Mouse (Mus musculus) neural tube, embryonic 15.5 days (tissue): ENCODE data around the gene Gm17455. TPM values are rescaled to one million over a fixed set of nuclear protein-coding genes. Genes with fewer than 3 reads are reported as not detected.

Experiments used
- ATAC-seq: fragments of 200-750 bp; cut with Nextera tagmentation; 2 replicates; pipeline ENCODE4 v1.8.0; 2017; ENCODE audit warnings: mild to moderate bottlenecking, moderate TSS enrichment, moderate library complexity; ENCODE audit not compliant: low FRiP score
- H3K27ac ChIP-seq: fragments of 300-500 bp; sonication (generic); replicated peaks from 2 replicates; pipeline ENCODE4 v1.5.1; 2015; ENCODE audit warnings: mild to moderate bottlenecking, inconsistent platforms
- H3K27me3 ChIP-seq: fragments of 300-500 bp; sonication (generic); replicated peaks from 2 replicates; pipeline ENCODE4 v1.6.1; 2015; ENCODE audit warnings: inconsistent platforms
- H3K36me3 ChIP-seq: fragments of 300-500 bp; sonication (generic); 2 replicates; pipeline ENCODE4 v1.6.1; 2015; ENCODE audit warnings: inconsistent platforms
- H3K4me1 ChIP-seq: fragments of 300-500 bp; sonication (generic); 2 replicates; pipeline ENCODE4 v1.6.1; 2015; ENCODE audit warnings: inconsistent platforms
- H3K4me2 ChIP-seq: fragments of 300-500 bp; sonication (generic); 2 replicates; pipeline ENCODE4 v1.6.1; 2015; ENCODE audit warnings: inconsistent platforms, mild to moderate bottlenecking, moderate library complexity
- H3K4me3 ChIP-seq: fragments of 300-500 bp; sonication (generic); replicated peaks from 2 replicates; pipeline ENCODE4 v1.5.1; 2015; ENCODE audit warnings: mild to moderate bottlenecking, inconsistent platforms
- H3K9ac ChIP-seq: fragments of 300-500 bp; sonication (generic); replicated peaks from 2 replicates; pipeline ENCODE4 v1.6.1; 2015; ENCODE audit warnings: mild to moderate bottlenecking, inconsistent platforms
- H3K9me3 ChIP-seq: fragments of 300-500 bp; sonication (generic); replicated peaks from 2 replicates; pipeline ENCODE4 v1.6.1; 2016; ENCODE audit warnings: inconsistent platforms
- WGBS: fragments of 180-500 bp; shearing (Covaris S2); methylation state at CpG from one replicate; pipeline ENCODE4 v1.1.7; 2015; ENCODE audit warnings: mixed read lengths; 5-methylcytosine and 5-hydroxymethylcytosine counted together
- polyA plus RNA-seq: library from polyadenylated mRNA; unstranded; fragments of >200 nt; fragmentation: Nextera tagmentation; extraction: Ambion mirVana; gene quantifications from 2 replicates; pipeline ENCODE4 v1.2.1, GENCODE M21; 2015

Gene Gm17455
- polyA plus RNA-seq, 1 experiment from 2014 or later = 11.3 TPM

GRCm38 (mm10) chr10:60430591-60430990 is 31.1 kb downstream of the Gm17455 start:
- Histone ChIP-seq H3K4me2 (peak overlapping the region; percentile 34; the same call in 1 of the 2 replicates), H3K4me1 (peaks cover 20% of the 10 kb centered on the region), H3K9me3 (no peaks in the 10 kb centered on the region), H3K27ac (peak overlapping the region; percentile 79), H3K4me3 (no peak overlapping the region), H3K9ac (no peak overlapping the region), H3K27me3 (0 out of 2 replicates have a peak, but pooled peaks cover 3% of the 10 kb centered on the region), H3K36me3 (no peaks in the 10 kb centered on the region)
- peak; percentile 29; the same call in 1 of the 2 replicates for ATAC-seq
- WGBS = 15% methylated on average over 6 of the region's 6 CpGs

DNA sequence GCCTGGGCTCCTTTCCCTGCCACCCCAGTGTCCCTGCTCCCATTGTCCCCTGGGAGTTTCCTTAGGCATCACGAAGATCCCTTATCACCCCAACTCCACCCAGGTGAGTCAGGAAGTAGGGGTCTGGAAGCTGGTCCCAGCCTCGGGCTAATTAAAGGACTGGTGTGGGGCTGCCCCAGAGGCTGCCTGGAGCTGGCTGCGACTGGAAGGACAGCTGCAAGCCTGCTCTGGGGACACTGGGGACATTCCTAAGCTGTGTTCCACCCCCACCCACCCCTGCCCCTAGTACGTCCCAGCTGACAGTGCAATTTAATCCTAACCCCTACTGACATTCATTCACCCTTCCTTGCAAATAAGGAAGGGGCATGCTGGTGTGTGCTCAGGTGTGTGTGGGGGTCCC is 33.2 kb downstream of the Gm17455 start:
- Histone ChIP-seq H3K27me3 (0 out of 2 replicates have a peak, but pooled peaks cover 3% of the 10 kb centered on the region), H3K36me3 (no peaks in the 10 kb centered on the region), H3K27ac (no peak overlapping the region), H3K4me3 (no peak overlapping the region), H3K9me3 (no peaks in the 10 kb centered on the region), H3K4me2 (no peak overlapping the region), H3K4me1 (peaks cover 20% of the 10 kb centered on the region), H3K9ac (no peak overlapping the region)
- WGBS = 28% methylated on average over 4 of the region's 4 CpGs
- no peak for ATAC-seq

DNA sequence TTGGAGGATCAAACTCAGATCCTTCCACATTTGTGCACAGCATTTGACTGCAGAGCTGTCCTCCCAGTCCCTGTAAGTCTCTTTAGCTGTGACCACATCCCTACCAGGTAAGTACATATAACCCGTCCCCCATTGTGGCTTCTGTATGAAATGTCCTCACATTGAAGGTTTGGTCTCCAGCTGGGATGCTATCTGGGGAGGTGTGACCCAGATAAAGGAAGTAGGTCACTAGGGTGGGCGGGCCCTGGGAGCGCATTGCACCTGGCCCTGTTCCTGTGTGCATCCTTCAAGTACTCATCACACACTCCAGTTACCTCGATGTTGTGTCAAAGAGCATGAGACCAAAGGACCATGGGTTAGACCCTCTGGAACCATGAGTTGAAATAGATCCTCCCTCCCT is 42.8 kb downstream of the Gm17455 start:
- H3K9me3 ChIP-seq = no peaks in the 10 kb centered on the region
- H3K36me3 ChIP-seq = no peaks in the 10 kb centered on the region
- no peaks in the 10 kb centered on the region for H3K27me3 ChIP-seq
- no peak overlapping the region for H3K27ac ChIP-seq
- H3K4me2 ChIP-seq = no peak overlapping the region
- H3K9ac ChIP-seq = no peak overlapping the region
- H3K4me3 ChIP-seq = no peak overlapping the region
- WGBS = 87% methylated on average over 4 of the region's 4 CpGs
- no peak for ATAC-seq
- H3K4me1 ChIP-seq = no peaks in the 10 kb centered on the region; the same call in 1 of the 2 replicates

- WGBS = 8% methylated on average over 2 of the region's 2 CpGs
- Histone ChIP-seq H3K27ac (no peak overlapping the region), H3K4me1 (peaks cover 3% of the 10 kb centered on the region; the same call in 1 of the 2 replicates), H3K27me3 (no peaks in the 10 kb centered on the region), H3K9ac (no peak overlapping the region), H3K4me3 (no peak overlapping the region), H3K4me2 (no peak overlapping the region), H3K9me3 (no peaks in the 10 kb centered on the region), H3K36me3 (no peaks in the 10 kb centered on the region)
- ATAC-seq = no peak
Observed at GRCm38 (mm10) chr10:60443078-60443477, 43.6 kb downstream of the Gm17455 start.

DNA sequence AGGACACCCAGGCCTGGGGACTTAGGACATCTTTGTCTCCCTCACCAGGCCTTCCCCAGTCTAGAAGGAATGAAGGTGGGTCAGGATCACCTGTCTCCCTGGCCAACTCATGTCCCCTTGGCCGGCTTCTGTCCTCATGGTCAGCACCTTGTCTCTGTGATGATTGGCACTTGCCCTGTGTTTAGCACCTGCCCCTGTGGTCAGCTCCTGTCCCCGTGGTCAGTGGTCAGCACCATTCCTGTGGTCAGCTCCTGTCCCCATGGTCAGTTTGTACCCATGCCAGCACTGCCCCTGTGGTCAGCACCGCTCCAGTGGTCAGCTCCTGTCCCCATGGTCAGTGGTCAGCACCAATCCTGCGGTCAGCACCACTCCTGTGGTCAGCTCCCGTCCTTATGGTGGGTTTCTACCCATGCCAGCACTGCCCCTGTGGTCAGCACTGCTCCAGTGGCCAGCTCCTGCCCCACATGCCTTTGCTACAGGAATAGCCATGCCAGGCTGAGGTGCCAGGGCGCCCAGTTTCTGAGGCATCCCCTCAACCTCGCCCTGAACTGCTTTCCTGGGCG is 45.6 kb downstream of the Gm17455 start:
- no peaks in the 10 kb centered on the region for H3K9me3 ChIP-seq
- H3K36me3 ChIP-seq = no peaks in the 10 kb centered on the region
- 68% methylated on average over 8 of the region's 8 CpGs for WGBS
- no peak for ATAC-seq
- H3K9ac ChIP-seq = no peak overlapping the region
- peaks cover 3% of the 10 kb centered on the region; the same call in 1 of the 2 replicates for H3K4me1 ChIP-seq
- no peak overlapping the region for H3K27ac ChIP-seq
- no peak overlapping the region for H3K4me2 ChIP-seq
- H3K27me3 ChIP-seq = no peaks in the 10 kb centered on the region
- no peak overlapping the region for H3K4me3 ChIP-seq

DNA sequence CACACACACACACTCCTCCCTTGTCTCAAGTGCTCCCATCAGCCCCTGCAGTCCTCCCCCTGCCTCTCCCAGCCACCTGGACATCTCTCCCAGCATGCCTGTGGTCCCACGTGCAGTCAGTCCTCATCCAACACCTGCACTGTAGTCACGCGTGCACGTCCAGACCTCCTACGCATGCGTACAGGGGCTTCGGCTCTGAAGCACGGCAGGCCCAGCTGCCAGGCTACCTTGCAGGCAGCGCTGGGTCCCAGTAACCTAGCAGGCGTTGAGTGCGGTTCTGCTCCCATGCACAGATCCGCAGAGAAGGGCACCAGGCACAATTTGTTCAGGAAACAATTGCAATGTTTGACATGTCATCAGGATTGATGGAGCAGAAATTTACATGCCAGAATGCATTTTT is 47.7 kb downstream of the Gm17455 start:
- peaks cover 3% of the 10 kb centered on the region; the same call in 1 of the 2 replicates for H3K4me1 ChIP-seq
- H3K27me3 ChIP-seq = no peaks in the 10 kb centered on the region
- H3K4me3 ChIP-seq = no peak overlapping the region
- no peaks in the 10 kb centered on the region for H3K9me3 ChIP-seq
- H3K4me2 ChIP-seq = no peak overlapping the region
- WGBS = 65% methylated on average over 12 of the region's 12 CpGs
- H3K9ac ChIP-seq = no peak overlapping the region
- H3K27ac ChIP-seq = 0 out of 2 replicates have a peak overlapping the region, but pooled peaks have one; percentile 11
- ATAC-seq = peak; percentile 27; the same call in 1 of the 2 replicates
- no peaks in the 10 kb centered on the region for H3K36me3 ChIP-seq

Other genes starting within 250 kb of the Gm17455 start
- gene Chst3, start 180.5 kb upstream of the Gm17455 start, polyA plus RNA-seq = 1.9 and 2.0 TPM in 2 replicates
- 217 and 220 TPM in 2 replicates for gene Psap, start 122.1 kb upstream of the Gm17455 start, polyA plus RNA-seq
- 4.5 and 4.6 TPM in 2 replicates for gene Vsir, start 52.9 kb upstream of the Gm17455 start, polyA plus RNA-seq